Mouse (Mus musculus) layer of hippocampus, adult 8-10 months (tissue): Measurements from ENCODE around the gene Aarsd1. TPM values are rescaled to one million over a fixed set of nuclear protein-coding genes. Genes with fewer than 3 reads are reported as not detected.
"Not testable (repeated sequence)": the region's sequence is repeated elsewhere in the genome, so short reads cannot be mapped to it uniquely, and the experiment has no call there.

ENCODE experiments used
- DNase-seq, 2 experiments: peaks; one replicate each; pipeline ENCODE4 v3.0.0; 2022; ENCODE audit warnings: low spot score in 2 of 2
- microRNA-seq, 2 experiments: library from miRNA; unstranded; fragments of <30 nt; microRNA quantifications; one replicate each; pipeline ENCODE4 v1.2.0; 2022
- total RNA-seq, 4 experiments: library from RNA; stranded (reverse); gene quantifications; 2 replicates each; pipeline ENCODE4 v1.2.4; 2022

Gene Aarsd1
- total RNA-seq, 4 experiments from 2014 or later: 47.6 to 54.3 (median 48.9) TPM

- no peak for DNase-seq
Measured at GRCm38 (mm10) chr11:101378926-101379325, 38.5 kb downstream of the Aarsd1 start.

GRCm38 (mm10) chr11:101378196-101378595 is 39.2 kb downstream of the Aarsd1 start:
- DNase-seq: not testable (repeated sequence)

GRCm38 (mm10) chr11:101374421-101374938 is 42.9 kb downstream of the Aarsd1 start:
- DNase-seq: no peak

GRCm38 (mm10) chr11:101370141-101370540 is 47.3 kb downstream of the Aarsd1 start:
- no peak for DNase-seq

- no peak for DNase-seq
Measured at GRCm38 (mm10) chr11:101367326-101367935, 50.0 kb downstream of the Aarsd1 start, which contains the start of gene G6pc. G6pc (plus strand) TSS chr11:101367561.

- DNase-seq: no peak
Measured at GRCm38 (mm10) chr11:101364531-101364931, 52.9 kb downstream of the Aarsd1 start.

- DNase-seq: no peak
Measured at GRCm38 (mm10) chr11:101360651-101361113, 56.7 kb downstream of the Aarsd1 start.

- no peak for DNase-seq
Measured at GRCm38 (mm10) chr11:101359776-101360175, 57.6 kb downstream of the Aarsd1 start.

- DNase-seq: no peak
Measured at GRCm38 (mm10) chr11:101357505-101358182, 59.8 kb downstream of the Aarsd1 start.

Small RNAs within 50 kb of the gene (microRNA-seq; reads per million reads assigned to microRNA genes)
- gene Mir6929: 0.64 to 0.76 reads per million in 2 experiments

Other genes with a start within 250 kb of the Aarsd1 start
- 100 to 1,000 TPM; 157 to 185 (median 168) TPM for gene Cntnap1, start 247.1 kb downstream of the Aarsd1 start, total RNA-seq
- 10 to 100 TPM; 13.6 to 16.9 (median 15.6) TPM for gene Plekhh3, start 246.3 kb downstream of the Aarsd1 start, total RNA-seq
- gene Ccr10, start 242.2 kb downstream of the Aarsd1 start, total RNA-seq: under 1 TPM; 0.31 to 0.50 (median 0.35) TPM
- 10 to 100 TPM; 63.5 to 88.1 (median 77.5) TPM for gene Ezh1, start 191.2 kb downstream of the Aarsd1 start, total RNA-seq
- 10 to 100 TPM; 54.2 to 66.0 (median 64.6) TPM for gene Ramp2, start 171.6 kb downstream of the Aarsd1 start, total RNA-seq
- 10 to 100 TPM; 59.1 to 76.6 (median 65.5) TPM for gene Vps25, start 163.9 kb downstream of the Aarsd1 start, total RNA-seq
- gene Wnk4, start 157.0 kb downstream of the Aarsd1 start, total RNA-seq: 10 to 100 TPM in 3 of 4 experiments, 1 to 10 TPM in 1; 9.0 to 11.6 (median 10.9) TPM
- gene Cntd1, start 138.6 kb downstream of the Aarsd1 start, total RNA-seq: 1 to 10 TPM in 1 of 4 experiments, under 1 TPM in 3; 0.16 to 1.4 (median 0.52) TPM
- 10 to 100 TPM; 90.3 to 98.9 (median 91.4) TPM for gene Coa3, start 138.5 kb downstream of the Aarsd1 start, total RNA-seq
- gene Becn1, start 115.3 kb downstream of the Aarsd1 start, total RNA-seq: 100 to 1,000 TPM; 167 to 224 (median 191) TPM
- gene Psme3, start 101.4 kb downstream of the Aarsd1 start, total RNA-seq: 100 to 1,000 TPM; 110 to 129 (median 117) TPM
- 1 to 10 TPM; 5.1 to 9.9 (median 7.4) TPM for gene Aoc2, start 92.6 kb downstream of the Aarsd1 start, total RNA-seq
- 1 to 10 TPM in 1 of 4 experiments, under 1 TPM in 3; 0.57 to 1.1 (median 0.78) TPM for gene Aoc3, start 87.0 kb downstream of the Aarsd1 start, total RNA-seq
- not detected for gene G6pc, start 50.1 kb downstream of the Aarsd1 start, total RNA-seq
- 1 to 10 TPM; 6.0 to 9.6 (median 6.5) TPM for gene Gm27029, start 7.2 kb upstream of the Aarsd1 start, total RNA-seq
- gene Rundc1, start 7.5 kb upstream of the Aarsd1 start, total RNA-seq: 10 to 100 TPM; 27.8 to 35.4 (median 31.9) TPM
- gene Ptges3l, start 7.7 kb upstream of the Aarsd1 start, total RNA-seq: 1 to 10 TPM in 3 of 4 experiments, under 1 TPM in 1; 0.74 to 1.5 (median 1.3) TPM
- 10 to 100 TPM; 23.9 to 46.8 (median 33.8) TPM for gene Rpl27, start 24.7 kb upstream of the Aarsd1 start, total RNA-seq
- gene Ifi35, start 30.8 kb upstream of the Aarsd1 start, total RNA-seq: 1 to 10 TPM; 2.2 to 7.6 (median 3.5) TPM
- gene Rnd2, start 47.4 kb upstream of the Aarsd1 start, total RNA-seq: 100 to 1,000 TPM; 109 to 121 (median 110) TPM
- 10 to 100 TPM; 27.9 to 42.8 (median 34.9) TPM for gene Vat1, start 48.6 kb upstream of the Aarsd1 start, total RNA-seq
- gene Brca1, start 134.3 kb upstream of the Aarsd1 start, total RNA-seq: 1 to 10 TPM in 3 of 4 experiments, under 1 TPM in 1; 0.83 to 2.0 (median 1.4) TPM
- gene Nbr1, start 134.5 kb upstream of the Aarsd1 start, total RNA-seq: 100 to 1,000 TPM; 125 to 154 (median 137) TPM
- 1 to 10 TPM; 1.6 to 4.4 (median 3.3) TPM for gene Tmem106a, start 164.6 kb upstream of the Aarsd1 start, total RNA-seq
- not detected for gene Gm11634, start 181.6 kb upstream of the Aarsd1 start, total RNA-seq
- gene Rdm1, start 209.6 kb upstream of the Aarsd1 start, total RNA-seq: 10 to 100 TPM in 3 of 4 experiments, 1 to 10 TPM in 1; 9.3 to 16.1 (median 11.0) TPM
- 10 to 100 TPM; 11.8 to 21.0 (median 17.4) TPM for gene Arl4d, start 247.9 kb upstream of the Aarsd1 start, total RNA-seq